Comparison of ENCODE assay signal across 18 mouse cellular contexts in the genomic region with DNA sequence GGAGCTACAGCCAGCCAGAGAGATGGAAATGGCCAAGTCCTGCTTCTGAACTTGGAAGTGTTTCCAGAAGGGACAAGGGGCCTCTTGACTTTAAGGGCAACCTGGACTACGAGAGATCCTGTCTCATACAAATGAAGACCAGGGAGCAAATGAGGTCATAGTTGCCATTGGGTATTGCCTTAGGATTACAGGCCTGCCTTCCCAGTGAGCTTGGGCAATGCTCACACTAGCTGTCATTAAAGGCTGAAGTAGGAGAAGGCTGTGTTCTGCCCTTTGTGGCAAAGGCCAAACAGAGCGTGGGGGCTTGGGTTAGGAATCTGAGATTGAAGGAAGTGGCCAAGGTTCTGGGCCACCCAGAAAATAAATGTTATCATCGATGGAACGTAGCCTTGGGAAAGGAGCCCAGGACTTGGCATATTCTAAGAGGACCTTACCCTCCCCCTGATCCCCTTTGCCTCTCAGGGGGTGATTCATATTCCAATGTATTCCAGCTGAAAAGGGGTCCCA. TPM values are rescaled to one million over a fixed set of nuclear protein-coding genes. Genes with fewer than 3 reads are reported as not detected.
DNase-seq lines count a peak whose midpoint lies in the region; TF ChIP-seq lines count a peak whose summit lies in the region.
"Had no signal": no experiment of that assay in that cellular context is flagged by ENCODE, and none has a peak within 500 bp of the region (broad histone marks: within the 10 kb centered on the region; RNA-seq: fewer than 3 reads in every experiment).

No protein-coding gene starts in this region.

- no peak overlapping the region for H3K4me3 ChIP-seq in layer of hippocampus, adult 2 months
- H3K4me3 ChIP-seq: embryonic facial prominence, embryonic 13.5 days; forebrain, embryonic 12.5 days; heart, adult 2 months; heart, embryonic 12.5 days; hindbrain, embryonic 15.5 days had no signal

- no peak for TF ChIP-seq CTCF in layer of hippocampus, adult 2 months (conservative IDR thresholded peaks at IDR 0.05)

- peak overlapping the region; percentile 61 for H3K27ac ChIP-seq in layer of hippocampus, adult 2 months
- H3K27ac ChIP-seq: embryonic facial prominence, embryonic 13.5 days; forebrain, embryonic 12.5 days; heart, adult 2 months; hindbrain, embryonic 15.5 days had no signal

- intact Hi-C loops in left cerebral cortex, postnatal 25 days (cut with DNase I), result no loop called here

- DNase-seq in adrenal gland, adult (ENCODE audit: inconsistent age in 2 of 2, low spot score in 1 of 2), result peak; percentile 86 to 89
- DNase-seq in adrenal gland, postnatal 4 days (ENCODE audit: low spot score in 2 of 2), result no peak
- DNase-seq in layer of hippocampus, adult 2 months (ENCODE audit: low spot score in 2 of 2), result no peak
- no peak for DNase-seq in layer of hippocampus, postnatal 36 days
- DNase-seq in ovary, postnatal 36 days (ENCODE audit: low spot score), result peak; percentile 47
- no peak for DNase-seq in ovary, postnatal 14 days (ENCODE audit: low spot score)
- DNase-seq in adrenal gland, postnatal 36 days, result peak; percentile 50 to 78
- no peak for DNase-seq in left cerebral cortex, postnatal 25 days (ENCODE audit: low spot score in 2 of 2)
- DNase-seq: B cell, adult 2 months; cerebellum, adult 11 months; cerebellum, adult 9-10 months; gastrocnemius, postnatal 14 days; heart, adult 2 months had no signal

RNA-seq across cellular contexts. Expression of gene Rtn4rl1, which starts 57.5 kb away (rescaled TPM):
- 10 to 100 TPM; 33.3 to 33.8 TPM for total RNA-seq in adrenal gland, postnatal 4 days (2021)
- total RNA-seq in layer of hippocampus, adult 2 months (2021), result 100 to 1,000 TPM; 104 to 110 TPM
- 100 to 1,000 TPM; 103 to 107 TPM for total RNA-seq in layer of hippocampus, postnatal 36 days (2021)
- total RNA-seq in adrenal gland, postnatal 36 days (2021), result 10 to 100 TPM; 37.3 to 53.0 TPM
- 10 to 100 TPM; 76.5 to 90.2 TPM for total RNA-seq in left cerebral cortex, postnatal 25 days (2021)
- total RNA-seq: G1E had no signal

Comparison
In these comparisons a context has a peak if more than half of its experiments do, and no peak if none do; other contexts are left out.
1. DNase-seq: peak in adrenal gland, adult (2 of 2), ovary, postnatal 36 days (single experiment) and adrenal gland, postnatal 36 days (2 of 2); none in adrenal gland, postnatal 4 days (0 of 2), layer of hippocampus, adult 2 months (0 of 2), layer of hippocampus, postnatal 36 days (0 of 2), ovary, postnatal 14 days (single experiment) and left cerebral cortex, postnatal 25 days (0 of 2).